Mouse (Mus musculus) kidney, adult 2 months (tissue): ENCODE results near the gene Slc27a3. TPM values are rescaled to one million over a fixed set of nuclear protein-coding genes. Genes with fewer than 3 reads are reported as not detected.

Experiments
- DNase-seq: peaks from one replicate; pipeline ENCODE4 v3.0.0; 2021
- H3K27ac ChIP-seq: fragments of 200-500 bp; 2 replicates; pipeline ENCODE4 v1.5.1; 2012; ENCODE audit warnings: low read depth, low read length, control low read depth, inconsistent platforms; ENCODE audit not compliant: insufficient read depth
- H3K27me3 ChIP-seq: fragments of 200-500 bp; replicated peaks from 2 replicates; pipeline ENCODE4 v1.6.1; 2012; ENCODE audit warnings: mild to moderate bottlenecking, moderate library complexity, low read length, inconsistent platforms; ENCODE audit not compliant: control insufficient read depth, insufficient read depth
- H3K36me3 ChIP-seq: fragments of 200-500 bp; 2 replicates; pipeline ENCODE4 v1.6.1; 2012; ENCODE audit warnings: mild to moderate bottlenecking, moderate library complexity, low read length, inconsistent platforms; ENCODE audit not compliant: control insufficient read depth, insufficient read depth
- H3K4me1 ChIP-seq: fragments of 200-500 bp; 2 replicates; pipeline ENCODE4 v1.6.1; 2011; ENCODE audit warnings: low read length; ENCODE audit not compliant: control insufficient read depth, insufficient read depth
- H3K4me3 ChIP-seq: fragments of 200-500 bp; 2 replicates; pipeline ENCODE4 v1.5.1; 2011; ENCODE audit warnings: mild to moderate bottlenecking, low read depth, low read length, control low read depth; ENCODE audit not compliant: insufficient read depth
- CTCF ChIP-seq: fragments of 200-500 bp; conservative IDR thresholded peaks from 2 replicates; pipeline ENCODE4 v1.5.1; 2011; ENCODE audit warnings: low read depth, mild to moderate bottlenecking, control low read depth, low read length, moderate library complexity, mixed read lengths; ENCODE audit not compliant: insufficient read depth, insufficient read length
- POLR2A ChIP-seq: fragments of 200-500 bp; IDR thresholded peaks from one replicate; pipeline ENCODE4 v1.6.1; 2011; ENCODE audit warnings: low read depth, low read length, control low read depth
- WGBS: fragments of 180-500 bp; shearing (Covaris S2); methylation state at CpG from one replicate; pipeline ENCODE4 v1.1.7; 2018; 5-methylcytosine and 5-hydroxymethylcytosine counted together
- polyA plus RNA-seq: library from polyadenylated mRNA; depleted of rRNA; stranded (reverse); fragments of >200 nt; gene quantifications from 2 replicates; pipeline ENCODE4 v1.2.3, GENCODE M21; 2012

Slc27a3 gene
- polyA plus RNA-seq, 1 experiment = 12.9 TPM

- WGBS = 85% methylated on average over 4 of the region's 4 CpGs
Measured at GRCm38 (mm10) chr3:90383690-90384089, 6.0 kb downstream of the Slc27a3 start.

DNA sequence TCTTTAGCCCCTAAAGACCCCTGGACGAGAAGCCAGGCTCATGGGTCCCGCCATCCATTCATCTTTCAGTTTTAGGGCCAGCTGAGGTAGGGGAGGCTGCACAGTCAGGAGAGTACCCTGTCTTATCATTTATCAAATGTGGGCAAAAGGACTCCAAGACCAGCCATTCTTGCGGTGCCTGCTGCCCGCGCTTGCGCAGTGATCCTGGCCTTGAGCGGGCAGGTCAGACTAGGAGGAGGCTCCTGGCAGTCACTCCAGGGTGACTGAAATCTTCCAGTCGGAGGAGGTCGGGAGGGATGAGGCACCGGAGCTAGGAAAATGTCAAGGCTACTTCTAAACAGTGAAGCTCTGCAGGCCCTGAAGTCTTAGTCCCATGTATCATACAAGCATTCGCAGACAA, 8.0 kb downstream of the Slc27a3 start:
- H3K27ac ChIP-seq = no peak overlapping the region
- DNase-seq = no peak
- no peaks in the 10 kb centered on the region for H3K36me3 ChIP-seq
- TF ChIP-seq CTCF (no peak), POLR2A (no peak)
- no peak overlapping the region for H3K4me3 ChIP-seq
- no peaks in the 10 kb centered on the region for H3K4me1 ChIP-seq
- H3K27me3 ChIP-seq = no peaks in the 10 kb centered on the region
- 73% methylated on average over 11 of the region's 11 CpGs for WGBS

More at GRCm38 (mm10) chr3:90383690-90384089, 6.0 kb downstream of the Slc27a3 start:
- H3K4me3 ChIP-seq = no peak overlapping the region
- H3K27me3 ChIP-seq = no peaks in the 10 kb centered on the region
- no peak for TF ChIP-seq POLR2A
- no peak for TF ChIP-seq CTCF
- H3K27ac ChIP-seq = no peak overlapping the region
- H3K36me3 ChIP-seq = no peaks in the 10 kb centered on the region
- no peak for DNase-seq
- H3K4me1 ChIP-seq = no peaks in the 10 kb centered on the region

GRCm38 (mm10) chr3:90378496-90378895, 11.2 kb downstream of the Slc27a3 start:
- Histone ChIP-seq H3K4me3 (no peak overlapping the region), H3K4me1 (no peaks in the 10 kb centered on the region), H3K36me3 (no peaks in the 10 kb centered on the region), H3K27me3 (no peaks in the 10 kb centered on the region), H3K27ac (no peak overlapping the region)
- no peak for DNase-seq
- no peak for TF ChIP-seq CTCF
- TF ChIP-seq POLR2A = no peak
- WGBS = 80% methylated on average over 5 of the region's 5 CpGs

- WGBS = 88% methylated on average over 1 of the region's 1 CpGs
- Histone ChIP-seq H3K36me3 (no peaks in the 10 kb centered on the region), H3K27me3 (no peaks in the 10 kb centered on the region), H3K4me3 (no peak overlapping the region), H3K27ac (no peak overlapping the region), H3K4me1 (no peaks in the 10 kb centered on the region)
- TF ChIP-seq CTCF (no peak), POLR2A (no peak)
- DNase-seq = peak; percentile 58
Measured at GRCm38 (mm10) chr3:90376247-90376585, 13.5 kb downstream of the Slc27a3 start.

- WGBS = 65% methylated on average over 3 of the region's 3 CpGs
- no peak overlapping the region for H3K4me3 ChIP-seq
- H3K4me1 ChIP-seq = no peaks in the 10 kb centered on the region
- H3K36me3 ChIP-seq = no peaks in the 10 kb centered on the region
- no peak overlapping the region for H3K27ac ChIP-seq
- no peak for DNase-seq
- H3K27me3 ChIP-seq = no peaks in the 10 kb centered on the region
- TF ChIP-seq CTCF (no peak), POLR2A (no peak)
Measured at GRCm38 (mm10) chr3:90375562-90376246, 14.0 kb downstream of the Slc27a3 start.

- TF ChIP-seq CTCF (no peak), POLR2A (no peak)
- peak; percentile 51 for DNase-seq
- 42% methylated on average over 4 of the region's 4 CpGs for WGBS
- no peaks in the 10 kb centered on the region for H3K36me3 ChIP-seq
- H3K4me3 ChIP-seq = no peak overlapping the region
- no peak overlapping the region for H3K27ac ChIP-seq
- no peaks in the 10 kb centered on the region for H3K27me3 ChIP-seq
- H3K4me1 ChIP-seq = no peaks in the 10 kb centered on the region
Measured at GRCm38 (mm10) chr3:90374368-90374767, 15.4 kb downstream of the Slc27a3 start.

DNA sequence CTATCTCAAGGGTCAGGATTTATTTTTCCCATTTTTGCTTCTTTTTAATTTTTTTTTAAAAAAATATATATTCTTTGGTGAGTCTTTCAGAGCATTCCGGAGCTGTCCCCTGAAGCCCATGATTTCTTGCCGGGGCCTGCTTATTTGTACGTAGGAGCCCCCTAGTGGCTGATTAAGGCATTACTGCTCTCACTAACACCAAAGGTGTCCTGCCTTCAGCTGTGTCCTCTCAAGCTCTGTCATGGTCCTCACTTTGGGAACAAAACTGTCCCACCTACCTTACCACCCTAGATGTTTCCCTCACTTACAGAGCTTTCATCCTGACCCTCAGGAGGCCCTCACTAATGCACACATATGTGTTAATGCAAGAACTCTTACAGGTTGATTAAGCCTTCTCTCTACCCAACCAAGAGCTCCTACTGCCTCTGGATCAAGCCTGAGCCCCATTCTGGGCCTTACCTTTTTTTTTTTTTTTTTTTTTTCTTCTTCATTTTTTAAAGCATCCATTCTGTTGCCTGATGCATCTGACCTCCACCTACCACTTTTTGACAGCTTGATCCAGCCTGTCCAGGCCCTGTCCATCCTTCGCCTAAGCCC, 16.2 kb downstream of the Slc27a3 start:
- H3K4me3 ChIP-seq = no peak overlapping the region
- no peaks in the 10 kb centered on the region for H3K27me3 ChIP-seq
- peak; percentile 89 for DNase-seq
- H3K4me1 ChIP-seq = no peaks in the 10 kb centered on the region
- H3K36me3 ChIP-seq = no peaks in the 10 kb centered on the region
- no peak overlapping the region for H3K27ac ChIP-seq
- TF ChIP-seq CTCF (peak; percentile 80), POLR2A (no peak)
- whole genome bisulfite sequencing = 26% methylated on average over 4 of the region's 4 CpGs
